8 mouse cellular contexts compared by ENCODE assay signal in the genomic region with DNA sequence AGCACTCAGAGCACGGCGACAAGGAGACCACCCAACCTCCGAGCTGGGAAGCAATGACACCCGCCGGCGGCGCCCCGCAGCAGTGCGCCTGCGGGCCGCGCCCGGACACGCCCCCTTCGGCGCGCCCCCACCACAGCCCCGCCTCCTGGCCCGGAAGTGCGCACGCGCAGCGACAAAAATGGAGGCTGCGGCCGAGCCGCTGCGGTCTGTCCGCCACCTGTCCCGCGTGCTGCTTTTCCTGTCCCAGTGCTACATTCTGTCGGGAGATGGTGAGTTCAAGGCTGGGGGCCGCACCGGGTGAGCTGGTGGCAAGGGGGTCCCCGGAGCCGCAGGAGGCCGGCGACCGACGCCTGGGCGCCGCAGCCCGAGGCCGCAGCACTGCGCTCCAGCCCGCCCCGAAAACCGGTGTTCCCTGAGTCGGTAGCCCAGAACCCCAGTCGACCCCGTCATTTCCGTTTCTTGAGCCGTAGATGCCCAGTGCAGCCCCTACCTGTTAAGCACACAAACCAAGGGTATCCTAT. TPM values are rescaled to one million over a fixed set of nuclear protein-coding genes. Genes with fewer than 3 reads are reported as not detected.
DNase-seq lines count a peak whose midpoint lies in the region; ATAC-seq lines count a peak whose summit lies in the region.

No protein-coding gene starts in this region.

- peak overlapping the region; percentile 86 for H3K9ac ChIP-seq in hindbrain, embryonic 14.5 days

- ATAC-seq in hindbrain, embryonic 14.5 days (ENCODE audit: low FRiP score), result peak; percentile 95

- no peaks in the 10 kb centered on the region for H3K27me3 ChIP-seq in hindbrain, embryonic 14.5 days (ENCODE audit: control insufficient read depth, insufficient read depth, low read length)

- H3K36me3 ChIP-seq in hindbrain, embryonic 14.5 days (replicated peaks; ENCODE audit: control insufficient read depth, insufficient read depth), result peaks cover 38% of the 10 kb centered on the region

- peak overlapping the region; percentile 85 for H3K4me3 ChIP-seq in hindbrain, embryonic 14.5 days (replicated peaks; ENCODE audit: low read length)

- H3K27ac ChIP-seq in hindbrain, embryonic 14.5 days, result peak overlapping the region; percentile 85

- H3K4me1 ChIP-seq in hindbrain, embryonic 14.5 days (replicated peaks; ENCODE audit: control insufficient read depth, insufficient read depth, low read length), result peaks cover 15% of the 10 kb centered on the region

- WGBS in hindbrain, embryonic 14.5 days, result under 1% methylated on average over 52 of the region's 52 CpGs

- peak; percentile 79 for DNase-seq in R1 (ENCODE audit: low read depth, low spot score)
- DNase-seq in cerebellum, postnatal 14 days, result peak; percentile 92 to 94
- DNase-seq in frontal cortex, postnatal 25 days (ENCODE audit: low spot score in 2 of 2), result peak; percentile 69 to 80
- DNase-seq in hindbrain, embryonic 14.5 days (ENCODE audit: low spot score), result peak; percentile 90
- DNase-seq in layer of hippocampus, postnatal 25 days (ENCODE audit: extremely low spot score in 1 of 2, low spot score in 1 of 2), result peak; percentile 81 to 89
- DNase-seq in lung, postnatal 14 days, result peak; percentile 90
- DNase-seq in ovary, postnatal 36 days (ENCODE audit: low spot score), result peak; percentile 89
- peak; percentile 92 for DNase-seq in thymus, postnatal 14 days

- H3K9me3 ChIP-seq in hindbrain, embryonic 14.5 days (ENCODE audit: control insufficient read depth, low read length), result no peaks in the 10 kb centered on the region

- peak overlapping the region; percentile 72 for H3K4me2 ChIP-seq in hindbrain, embryonic 14.5 days (replicated peaks)

RNA-seq across cellular contexts. Expression of a gene that starts 2.4 kb away (rescaled TPM):
- 85.5 and 94.0 TPM in 2 replicates for polyA plus RNA-seq in hindbrain, embryonic 14.5 days (2014; fragmentation: Nextera tagmentation; extraction: Ambion mirVana)
- total RNA-seq in layer of hippocampus, postnatal 25 days (2021), result 10 to 100 TPM; 45.4 to 51.6 TPM

RNA-seq across cellular contexts. Expression of a gene that starts 48.7 kb away (rescaled TPM):
- polyA plus RNA-seq in hindbrain, embryonic 14.5 days (2014; fragmentation: Nextera tagmentation; extraction: Ambion mirVana), result 23.7 and 29.1 TPM in 2 replicates
- total RNA-seq in layer of hippocampus, postnatal 25 days (2021), result 10 to 100 TPM; 36.2 to 36.7 TPM

Comparison
In these comparisons a context has a peak if more than half of its experiments do, and no peak if none do; other contexts are left out.
1. Peak in every context shown above with its lines: DNase-seq, ATAC-seq, H3K4me3 ChIP-seq and H3K27ac ChIP-seq.